Comparison of ENCODE assay signal across 26 mouse cellular contexts in genomic region chr1:134044805-134045204, GRCm38 (mm10). TPM values are rescaled to one million over a fixed set of nuclear protein-coding genes. Genes with fewer than 3 reads are reported as not detected.
"Had no signal": no experiment of that assay in that cellular context is flagged by ENCODE, and none has a peak within 500 bp of the region (broad histone marks: within the 10 kb centered on the region; RNA-seq: fewer than 3 reads in every experiment).

No protein-coding gene starts in this region.

- H3K4me2 ChIP-seq: heart, embryonic 12.5 days; hindbrain, embryonic 13.5 days; hindbrain, embryonic 15.5 days; kidney, embryonic 15.5 days; limb, embryonic 13.5 days; limb, embryonic 15.5 days; liver, embryonic 12.5 days had no signal

- H3K9me3 ChIP-seq: heart, embryonic 10.5 days; heart, embryonic 12.5 days; hindbrain, embryonic 13.5 days; hindbrain, embryonic 15.5 days; kidney, embryonic 15.5 days; limb, embryonic 13.5 days; limb, embryonic 15.5 days; liver, embryonic 12.5 days had no signal

- H3K9ac ChIP-seq: heart, embryonic 12.5 days; hindbrain, embryonic 13.5 days; hindbrain, embryonic 15.5 days; kidney, embryonic 15.5 days; limb, embryonic 13.5 days; limb, embryonic 15.5 days; liver, embryonic 12.5 days; liver, embryonic 14.5 days had no signal

- H3K36me3 ChIP-seq: heart, embryonic 10.5 days; heart, embryonic 12.5 days; hindbrain, embryonic 13.5 days; hindbrain, embryonic 15.5 days; kidney, embryonic 15.5 days; limb, embryonic 13.5 days; limb, embryonic 15.5 days; liver, embryonic 12.5 days had no signal

- ATAC-seq: hindbrain, postnatal 0 days; intestine, embryonic 16.5 days; liver, embryonic 12.5 days had no signal

- DNase-seq: gastrocnemius, postnatal 10 days; gastrocnemius, postnatal 25 days; heart, adult 18-20 months; heart, postnatal 10 days; heart, postnatal 36 days; kidney, adult 11 months; kidney, adult 2 months; kidney, adult 9 months; kidney, postnatal 14 days; kidney, postnatal 36 days; layer of hippocampus, adult 9-11 months; layer of hippocampus, postnatal 36 days; left cerebral cortex, postnatal 4 days had no signal

- H3K4me3 ChIP-seq: heart, embryonic 10.5 days; heart, embryonic 12.5 days; hindbrain, embryonic 13.5 days; hindbrain, embryonic 15.5 days; kidney, embryonic 15.5 days; limb, embryonic 13.5 days; limb, embryonic 15.5 days; liver, embryonic 12.5 days had no signal

- H3K27me3 ChIP-seq: hindbrain, embryonic 15.5 days; limb, embryonic 15.5 days had no signal

- H3K27ac ChIP-seq: hindbrain, embryonic 13.5 days; hindbrain, embryonic 15.5 days; hindbrain, postnatal 0 days; kidney, embryonic 15.5 days; kidney, postnatal 0 days; limb, embryonic 13.5 days; limb, embryonic 15.5 days; liver, embryonic 12.5 days; liver, embryonic 14.5 days had no signal

RNA-seq across cellular contexts. Expression of gene Fmod, which starts 7.8 kb away (rescaled TPM):
- total RNA-seq: hematopoietic stem cell, adult 5-6 weeks had no signal
